Mouse (Mus musculus): ENCODE results near the gene Banf2. TPM values are rescaled to one million over a fixed set of nuclear protein-coding genes. Genes with fewer than 3 reads are reported as not detected.
A peak's percentile ranks its signal among the peaks of the same experiment; 100 is the strongest.

The Banf2 gene
- 0.55 TPM in 1 of 2 replicates, not detected in the other for polyA plus RNA-seq (2015; fragmentation: Nextera tagmentation; extraction: Ambion mirVana)

DNA sequence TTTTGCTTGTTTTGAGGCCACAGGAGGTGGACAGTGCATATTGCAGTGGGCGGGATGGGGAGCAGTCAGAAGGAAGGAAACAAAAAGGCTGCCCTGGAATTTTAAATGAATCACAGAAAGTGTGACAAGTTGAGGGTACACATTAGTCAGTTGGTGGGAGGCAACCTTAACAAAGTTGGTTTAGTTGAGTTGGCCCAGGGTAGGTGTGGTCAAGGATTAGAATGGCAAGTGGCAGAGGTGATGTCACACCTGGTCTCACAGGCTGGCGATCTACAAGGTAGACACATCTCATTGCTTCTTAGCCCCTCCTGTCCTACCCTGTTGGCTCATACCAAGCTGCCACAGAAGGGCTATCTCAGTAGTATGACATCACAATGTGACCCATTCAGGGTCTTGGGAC, at the start of gene Banf2:
Banf2 (plus strand) TSS at position 396 of the 400 bp plus-strand sequence.
- Histone ChIP-seq H3K9me3 (no peaks in the 10 kb centered on the region), H3K36me3 (no peaks in the 10 kb centered on the region), H3K4me1 (replicated peaks) (no peaks in the 10 kb centered on the region), H3K9ac (no peak within 1 kb of the TSS), H3K4me2 (replicated peaks) (no peak within 1 kb of the TSS), H3K4me3 (replicated peaks) (no peak within 1 kb of the TSS), H3K27me3 (replicated peaks) (no peaks in the 10 kb centered on the region), H3K27ac (no peak within 1 kb of the TSS)
- 88% methylated on average over 2 of the region's 2 CpGs for WGBS
- ATAC-seq = no peak

DNA sequence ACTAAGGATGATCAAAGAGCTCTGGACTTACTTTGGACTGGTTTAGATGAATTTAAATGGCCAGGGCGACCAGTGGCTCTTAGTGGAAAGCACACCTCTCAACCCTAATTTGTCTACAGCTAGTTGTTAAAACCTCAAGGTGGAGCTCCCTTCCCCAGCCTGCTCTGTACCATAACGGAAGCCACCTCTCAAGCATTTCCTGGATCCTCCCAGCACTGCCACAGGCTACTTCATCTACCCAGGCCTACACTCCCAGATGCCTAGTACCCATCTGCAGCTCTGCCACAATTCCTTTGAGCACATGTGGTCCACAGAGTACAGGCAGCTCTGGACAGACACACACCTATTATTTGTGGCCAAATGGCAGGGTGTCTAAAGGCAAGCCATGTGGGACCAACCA, 49.4 kb upstream of the Banf2 start:
- H3K9ac ChIP-seq = no peak overlapping the region
- H3K36me3 ChIP-seq = peaks cover 18% of the 10 kb centered on the region
- no peak overlapping the region for H3K4me2 ChIP-seq (replicated peaks)
- H3K9me3 ChIP-seq = no peaks in the 10 kb centered on the region
- 65% methylated on average over 2 of the region's 2 CpGs for WGBS
- ATAC-seq = no peak
- H3K4me1 ChIP-seq (replicated peaks) = no peaks in the 10 kb centered on the region
- no peak overlapping the region for H3K27ac ChIP-seq
- no peaks in the 10 kb centered on the region for H3K27me3 ChIP-seq (replicated peaks)
- H3K4me3 ChIP-seq (replicated peaks) = no peak overlapping the region

DNA sequence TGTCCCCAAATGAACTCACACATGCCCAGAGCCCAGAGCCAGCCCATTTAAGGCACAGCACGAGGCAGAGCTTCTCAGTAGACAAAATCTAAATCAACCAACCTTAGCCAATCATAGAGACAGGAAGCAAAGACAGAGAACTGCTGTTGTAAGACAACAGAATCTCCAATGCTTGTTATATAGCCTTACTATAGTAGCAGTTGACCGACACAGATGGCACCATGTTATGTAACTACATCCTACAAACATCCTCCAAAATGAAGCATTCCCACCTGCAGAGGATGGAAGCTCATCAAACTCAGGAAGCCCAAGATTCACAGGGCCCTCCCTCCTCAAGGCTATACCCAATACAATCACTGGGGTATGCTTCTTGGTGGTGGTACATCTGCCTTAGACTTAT, 45.4 kb upstream of the Banf2 start:
- Histone ChIP-seq H3K9me3 (no peaks in the 10 kb centered on the region), H3K9ac (no peak overlapping the region), H3K27ac (no peak overlapping the region), H3K4me1 (replicated peaks) (peaks cover 7% of the 10 kb centered on the region; the same call in 1 of the 2 replicates), H3K4me2 (replicated peaks) (no peak overlapping the region), H3K36me3 (peaks cover 13% of the 10 kb centered on the region; the same call in 1 of the 2 replicates), H3K4me3 (replicated peaks) (no peak overlapping the region), H3K27me3 (replicated peaks) (no peaks in the 10 kb centered on the region)
- WGBS = 79% methylated on average over 2 of the region's 2 CpGs
- ATAC-seq = no peak

GRCm38 (mm10) chr2:143988016-143988415, 44.8 kb upstream of the Banf2 start:
- Histone ChIP-seq H3K27me3 (replicated peaks) (no peaks in the 10 kb centered on the region), H3K4me3 (replicated peaks) (no peak overlapping the region), H3K27ac (no peak overlapping the region), H3K9ac (no peak overlapping the region), H3K9me3 (no peaks in the 10 kb centered on the region), H3K36me3 (peaks cover 13% of the 10 kb centered on the region; the same call in 1 of the 2 replicates), H3K4me2 (replicated peaks) (no peak overlapping the region), H3K4me1 (replicated peaks) (peaks cover 8% of the 10 kb centered on the region; the same call in 1 of the 2 replicates)
- WGBS = 83% methylated on average over 3 of the region's 3 CpGs
- ATAC-seq = no peak

DNA sequence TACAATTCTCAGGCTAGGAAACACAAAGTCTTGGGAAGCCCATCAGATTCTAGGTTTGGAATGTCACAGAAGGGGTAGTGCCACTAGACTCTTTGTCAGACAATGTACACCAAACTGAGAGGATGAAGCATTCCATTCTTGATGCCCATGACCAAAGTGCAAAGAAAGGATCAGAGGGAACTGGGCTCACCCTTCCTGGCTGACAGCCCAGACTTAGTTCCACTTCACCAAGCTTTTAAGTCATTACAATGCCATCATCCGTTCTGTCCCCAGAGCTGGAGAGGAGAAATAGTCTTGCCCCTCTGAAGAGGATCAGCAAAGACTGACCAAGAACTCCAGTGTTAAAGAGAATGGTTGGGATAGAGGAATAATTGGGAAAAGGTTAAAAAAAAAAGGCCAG, 41.9 kb upstream of the Banf2 start:
- no peaks in the 10 kb centered on the region for H3K36me3 ChIP-seq
- no peak overlapping the region for H3K4me3 ChIP-seq (replicated peaks)
- no peak overlapping the region for H3K9ac ChIP-seq
- H3K4me1 ChIP-seq (replicated peaks) = peaks cover 8% of the 10 kb centered on the region; the same call in 1 of the 2 replicates
- no peak for ATAC-seq
- H3K27ac ChIP-seq = no peak overlapping the region
- 75% methylated on average over 1 of the region's 1 CpGs for WGBS
- no peaks in the 10 kb centered on the region for H3K9me3 ChIP-seq
- H3K4me2 ChIP-seq (replicated peaks) = no peak overlapping the region
- H3K27me3 ChIP-seq (replicated peaks) = no peaks in the 10 kb centered on the region

- H3K27me3 ChIP-seq (replicated peaks) = no peaks in the 10 kb centered on the region
- peak; percentile 57; the same call in 1 of the 2 replicates for ATAC-seq
- 85% methylated on average over 7 of the region's 7 CpGs for WGBS
These were observed 40.7 kb upstream of the Banf2 start for GRCm38 (mm10) chr2:143991964-143992672.

GRCm38 (mm10) chr2:143992977-143993376, 39.9 kb upstream of the Banf2 start:
- Histone ChIP-seq H3K9ac (no peak overlapping the region), H3K4me3 (replicated peaks) (no peak overlapping the region), H3K36me3 (no peaks in the 10 kb centered on the region), H3K9me3 (no peaks in the 10 kb centered on the region), H3K4me2 (replicated peaks) (no peak overlapping the region), H3K27ac (no peak overlapping the region), H3K27me3 (replicated peaks) (no peaks in the 10 kb centered on the region), H3K4me1 (replicated peaks) (peaks cover 8% of the 10 kb centered on the region; the same call in 1 of the 2 replicates)
- 92% methylated on average over 1 of the region's 1 CpGs for WGBS
- no peak for ATAC-seq

More at GRCm38 (mm10) chr2:143991964-143992672, 40.7 kb upstream of the Banf2 start:
- Histone ChIP-seq H3K4me3 (replicated peaks) (no peak overlapping the region), H3K9ac (no peak overlapping the region), H3K27ac (no peak overlapping the region), H3K4me2 (replicated peaks) (no peak overlapping the region), H3K36me3 (no peaks in the 10 kb centered on the region), H3K4me1 (replicated peaks) (peaks cover 8% of the 10 kb centered on the region; the same call in 1 of the 2 replicates), H3K9me3 (no peaks in the 10 kb centered on the region)

GRCm38 (mm10) chr2:144002229-144002984, 30.5 kb upstream of the Banf2 start:
- Histone ChIP-seq H3K4me3 (replicated peaks) (no peak overlapping the region), H3K36me3 (0 out of 2 replicates have a peak, but pooled peaks cover 3% of the 10 kb centered on the region), H3K9ac (no peak overlapping the region), H3K27ac (no peak overlapping the region), H3K27me3 (replicated peaks) (no peaks in the 10 kb centered on the region), H3K4me1 (replicated peaks) (peaks cover 40% of the 10 kb centered on the region), H3K4me2 (replicated peaks) (no peak overlapping the region), H3K9me3 (no peaks in the 10 kb centered on the region)
- 72% methylated on average over 5 of the region's 5 CpGs for WGBS
- peak; percentile 56 for ATAC-seq

DNA sequence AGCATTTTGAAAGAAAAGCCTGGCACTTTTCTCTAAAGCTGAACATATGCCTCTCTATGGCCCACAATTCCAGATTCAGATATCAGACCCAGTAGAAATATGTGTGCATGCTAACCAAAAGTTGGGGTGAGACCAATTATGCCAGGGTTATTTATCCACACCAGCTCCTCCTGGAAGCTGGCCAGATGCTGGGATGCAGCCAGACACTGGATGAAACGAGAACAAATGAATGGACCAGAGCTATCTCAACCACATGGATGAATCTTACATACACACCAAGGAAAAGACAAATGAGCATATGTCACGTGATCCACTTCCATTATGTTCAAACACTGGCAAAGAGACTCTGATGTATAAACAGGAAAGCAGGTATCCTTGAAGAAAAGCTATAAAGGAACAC, 29.3 kb upstream of the Banf2 start:
- Histone ChIP-seq H3K36me3 (0 out of 2 replicates have a peak, but pooled peaks cover 3% of the 10 kb centered on the region), H3K4me2 (replicated peaks) (no peak overlapping the region), H3K4me3 (replicated peaks) (no peak overlapping the region), H3K9me3 (no peaks in the 10 kb centered on the region), H3K27me3 (replicated peaks) (no peaks in the 10 kb centered on the region), H3K27ac (no peak overlapping the region), H3K9ac (no peak overlapping the region), H3K4me1 (replicated peaks) (peaks cover 51% of the 10 kb centered on the region)
- ATAC-seq = no peak
- 36% methylated on average over 2 of the region's 2 CpGs for WGBS

GRCm38 (mm10) chr2:144005166-144005955, 27.5 kb upstream of the Banf2 start:
- peaks cover 59% of the 10 kb centered on the region for H3K4me1 ChIP-seq (replicated peaks)
- 60% methylated on average over 6 of the region's 6 CpGs for WGBS
- ATAC-seq = no peak
- H3K4me3 ChIP-seq (replicated peaks) = no peak overlapping the region
- 0 out of 2 replicates have a peak, but pooled peaks cover 3% of the 10 kb centered on the region for H3K36me3 ChIP-seq
- H3K4me2 ChIP-seq (replicated peaks) = 0 out of 2 replicates have a peak overlapping the region, but pooled peaks have one; percentile 15
- no peaks in the 10 kb centered on the region for H3K27me3 ChIP-seq (replicated peaks)
- H3K9ac ChIP-seq = no peak overlapping the region
- no peaks in the 10 kb centered on the region for H3K9me3 ChIP-seq
- no peak overlapping the region for H3K27ac ChIP-seq

DNA sequence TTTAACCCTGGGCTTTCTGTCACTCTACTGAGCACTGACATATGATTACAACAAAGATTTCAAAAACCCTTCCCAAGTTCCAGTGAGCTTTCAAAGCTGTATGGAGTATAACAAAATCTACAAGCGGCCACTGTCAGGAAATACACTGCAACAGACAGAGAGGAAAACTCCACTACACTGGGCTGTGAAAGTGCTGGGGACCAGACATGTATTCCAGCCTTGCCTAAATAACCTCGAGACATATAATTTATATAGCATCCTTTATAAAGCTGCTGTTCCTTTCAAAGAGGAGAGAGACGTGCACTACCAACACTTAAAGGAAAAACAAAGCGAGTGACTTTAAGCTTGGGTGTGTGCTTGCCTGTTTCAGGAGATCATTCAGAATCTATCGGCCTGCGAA, 26.2 kb upstream of the Banf2 start:
- 66% methylated on average over 6 of the region's 6 CpGs for WGBS
- no peak overlapping the region for H3K4me2 ChIP-seq (replicated peaks)
- H3K9me3 ChIP-seq = no peaks in the 10 kb centered on the region
- no peak overlapping the region for H3K9ac ChIP-seq
- H3K27ac ChIP-seq = no peak overlapping the region
- H3K27me3 ChIP-seq (replicated peaks) = no peaks in the 10 kb centered on the region
- 0 out of 2 replicates have a peak, but pooled peaks cover 3% of the 10 kb centered on the region for H3K36me3 ChIP-seq
- no peak overlapping the region for H3K4me3 ChIP-seq (replicated peaks)
- no peak for ATAC-seq
- peaks cover 59% of the 10 kb centered on the region for H3K4me1 ChIP-seq (replicated peaks)

DNA sequence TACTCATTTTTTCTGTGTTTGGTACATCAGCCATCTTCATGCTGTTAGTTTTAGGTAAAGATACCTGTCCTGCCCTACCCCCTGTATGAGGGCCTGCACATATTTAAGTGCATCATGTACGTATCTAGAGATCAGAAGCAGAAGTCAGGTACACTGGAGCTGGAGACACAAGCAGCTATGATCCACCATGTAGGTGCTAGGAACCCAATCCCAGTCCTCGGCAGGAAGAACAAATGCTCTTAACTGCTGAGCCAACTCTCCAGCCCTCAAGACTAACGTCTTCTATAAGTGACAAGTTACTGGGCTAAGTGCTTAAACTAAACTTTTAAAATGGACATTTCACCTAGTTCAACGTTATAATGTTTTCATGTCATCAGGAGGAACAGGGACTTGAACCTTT, 25.6 kb upstream of the Banf2 start:
- Histone ChIP-seq H3K27me3 (replicated peaks) (no peaks in the 10 kb centered on the region), H3K4me1 (replicated peaks) (peaks cover 59% of the 10 kb centered on the region), H3K4me2 (replicated peaks) (no peak overlapping the region), H3K9ac (no peak overlapping the region), H3K27ac (no peak overlapping the region), H3K9me3 (no peaks in the 10 kb centered on the region), H3K4me3 (replicated peaks) (no peak overlapping the region), H3K36me3 (0 out of 2 replicates have a peak, but pooled peaks cover 3% of the 10 kb centered on the region)
- WGBS = 77% methylated on average over 4 of the region's 4 CpGs
- no peak for ATAC-seq

All from intestine, embryonic 15.5 days (tissue).